Mouse (Mus musculus) liver, adult 2 months (tissue): ENCODE data around the gene Nudt2. TPM values are rescaled to one million over a fixed set of nuclear protein-coding genes. Genes with fewer than 3 reads are reported as not detected.

ENCODE experiments used
- DNase-seq: peaks from one replicate; pipeline ENCODE4 v3.0.0-alpha.2; 2011; ENCODE audit warnings: low read depth, low spot score; ENCODE audit errors: extremely low read depth
- H3K27ac ChIP-seq: fragments of 200-500 bp; replicated peaks from 2 replicates; pipeline ENCODE4 v1.5.1; 2012; ENCODE audit warnings: low read depth, mild to moderate bottlenecking, control low read depth, inconsistent platforms, low read length; ENCODE audit not compliant: insufficient read depth
- H3K27me3 ChIP-seq: fragments of 200-500 bp; 2 replicates; pipeline ENCODE4 v1.6.1; 2012; ENCODE audit warnings: mild to moderate bottlenecking, moderate library complexity, low read length, inconsistent platforms; ENCODE audit not compliant: control insufficient read depth, insufficient read depth
- H3K36me3 ChIP-seq: fragments of 200-500 bp; 2 replicates; pipeline ENCODE4 v1.6.1; 2012; ENCODE audit warnings: low read length, inconsistent platforms; ENCODE audit not compliant: control insufficient read depth, insufficient read depth
- H3K4me1 ChIP-seq: fragments of 200-500 bp; 2 replicates; pipeline ENCODE4 v1.6.1; 2011; ENCODE audit warnings: low read length; ENCODE audit not compliant: control insufficient read depth, insufficient read depth
- H3K4me3 ChIP-seq: fragments of 200-500 bp; 2 replicates; pipeline ENCODE4 v1.5.1; 2011; ENCODE audit warnings: low read depth, mild to moderate bottlenecking, control low read depth, low read length, moderate library complexity; ENCODE audit not compliant: insufficient read depth
- H3K79me2 ChIP-seq: fragments of 200-500 bp; 2 replicates; pipeline ENCODE4 v1.6.1; 2012; ENCODE audit warnings: inconsistent platforms, mild to moderate bottlenecking, low read length, moderate library complexity; ENCODE audit not compliant: control insufficient read depth, insufficient read depth
- H3K9ac ChIP-seq: fragments of 200-500 bp; 2 replicates; pipeline ENCODE4 v1.6.1; 2012; ENCODE audit warnings: low read depth, mild to moderate bottlenecking, control low read depth, inconsistent platforms, low read length
- CTCF ChIP-seq: fragments of 200-500 bp; IDR thresholded peaks from 2 replicates; pipeline ENCODE4 v1.5.1; 2011; ENCODE audit warnings: low read depth, low read length, control low read depth
- POLR2A ChIP-seq: fragments of 200-500 bp; IDR thresholded peaks from 2 replicates; pipeline ENCODE4 v1.6.1; 2011; ENCODE audit warnings: low read length, control low read depth; ENCODE audit not compliant: insufficient read depth; ENCODE audit errors: extremely low read depth
- WGBS: fragments of 180-500 bp; shearing (Covaris S2); methylation state at CpG from one replicate; pipeline ENCODE4 v1.1.7; 2018; 5-methylcytosine and 5-hydroxymethylcytosine counted together
- polyA plus RNA-seq: library from polyadenylated mRNA; depleted of rRNA; stranded (reverse); fragments of >200 nt; gene quantifications from 2 replicates; pipeline ENCODE4 v1.2.3, GENCODE M21; 2012; rRNA removed
- total RNA-seq: library from RNA; depleted of rRNA; stranded (reverse); fragments of >200 nt; gene quantifications from 2 replicates; pipeline ENCODE4 v1.2.3, GENCODE M21; 2014; rRNA removed

Gene Nudt2
- 33.0 and 33.9 TPM in 2 replicates for total RNA-seq
- 18.3 and 18.6 TPM in 2 replicates for polyA plus RNA-seq

GRCm38 (mm10) chr4:41464345-41465286, at the start of gene Nudt2, which contains the start of gene Kif24:
Gene Nudt2 (plus strand): TSS chr4:41465151.
Gene Kif24 (minus strand): TSS chr4:41464887.
- H3K4me3 ChIP-seq, result peak within 1 kb of the TSS; percentile 88
- TF ChIP-seq POLR2A (peak; percentile 77; the same call in 1 of the 2 replicates), CTCF (no peak)
- DNase-seq, result peak; percentile 97
- H3K27me3 ChIP-seq, result no peaks in the 10 kb centered on the region
- under 1% methylated on average over 70 of the region's 70 CpGs for WGBS
- peak within 1 kb of the TSS; percentile 87 for H3K9ac ChIP-seq
- H3K79me2 ChIP-seq, result no peaks in the 10 kb centered on the region
- peak within 1 kb of the TSS; percentile 89 for H3K27ac ChIP-seq
- H3K4me1 ChIP-seq, result peaks cover 4% of the 10 kb centered on the region
- no peaks in the 10 kb centered on the region for H3K36me3 ChIP-seq

DNA sequence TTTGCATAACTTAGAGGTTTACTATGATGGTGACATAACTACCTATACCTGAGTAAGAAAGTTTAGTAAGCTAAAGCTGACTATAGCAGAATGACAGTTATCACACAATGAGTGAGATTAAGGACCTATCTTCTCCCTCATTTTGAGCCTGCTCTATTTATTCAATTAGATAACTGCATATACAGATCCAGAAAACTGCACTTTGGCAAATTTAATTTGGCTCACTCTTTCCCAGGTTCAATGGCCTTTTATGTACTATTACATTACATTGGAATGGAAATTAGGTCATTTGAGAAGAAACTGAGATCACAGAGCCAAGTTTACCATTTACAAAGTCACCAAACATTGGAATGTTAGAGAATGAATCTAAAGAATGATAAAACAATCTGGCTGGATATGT, 48.0 kb upstream of the Nudt2 start:
- no peaks in the 10 kb centered on the region for H3K36me3 ChIP-seq
- H3K27me3 ChIP-seq, result no peaks in the 10 kb centered on the region
- H3K9ac ChIP-seq, result no peak overlapping the region
- no peak overlapping the region for H3K27ac ChIP-seq
- no peaks in the 10 kb centered on the region for H3K79me2 ChIP-seq
- TF ChIP-seq CTCF (no peak), POLR2A (no peak)
- H3K4me3 ChIP-seq, result no peak overlapping the region
- peak; percentile 62 for DNase-seq
- no peaks in the 10 kb centered on the region for H3K4me1 ChIP-seq

DNA sequence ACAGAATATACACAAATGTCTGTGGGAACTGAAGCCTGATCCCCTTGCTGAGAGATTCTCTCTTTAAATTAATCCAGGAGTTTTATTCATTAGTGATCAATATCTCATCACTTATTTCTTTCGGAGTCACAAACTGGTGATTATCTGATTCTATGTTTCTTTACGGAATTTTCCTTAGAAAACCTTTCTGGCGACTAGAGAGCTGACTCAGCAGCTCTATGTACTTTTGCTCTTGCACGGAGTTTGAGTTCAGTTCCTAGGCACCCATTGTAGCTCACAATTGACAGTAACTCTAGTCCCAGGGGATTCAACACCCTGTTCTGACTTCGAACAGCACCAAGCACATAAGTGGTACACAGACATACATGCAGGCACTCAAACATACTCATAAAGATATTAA, 26.0 kb upstream of the Nudt2 start:
- no peaks in the 10 kb centered on the region for H3K27me3 ChIP-seq
- 82% methylated on average over 5 of the region's 5 CpGs for WGBS

DNA sequence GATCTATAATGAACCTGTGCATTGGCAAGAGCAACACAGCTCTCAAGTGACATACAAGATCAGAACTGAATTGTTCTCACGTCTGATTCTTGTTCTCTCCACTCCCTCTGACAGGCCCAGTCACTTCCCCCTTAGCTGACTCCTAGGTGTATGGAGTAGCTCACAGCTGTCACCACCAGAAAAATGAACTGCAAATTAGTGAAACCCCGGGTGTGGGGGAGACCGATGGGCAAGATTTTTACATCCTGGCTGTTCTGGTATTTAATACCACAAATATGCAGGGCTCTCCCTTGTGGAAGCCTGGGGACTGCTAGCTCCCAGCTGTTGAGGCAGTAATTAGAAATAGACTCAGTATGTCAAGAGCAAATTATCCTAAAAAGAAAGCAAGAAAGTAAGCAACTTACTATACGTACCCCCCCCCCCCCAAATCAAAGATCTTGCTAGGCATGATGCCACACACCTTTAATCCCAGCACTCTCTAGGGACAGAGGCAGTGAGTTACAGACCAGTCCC, 22.1 kb upstream of the Nudt2 start:
- DNase-seq, result no peak
- H3K79me2 ChIP-seq, result no peaks in the 10 kb centered on the region
- TF ChIP-seq CTCF, result no peak
- no peak for TF ChIP-seq POLR2A
- no peaks in the 10 kb centered on the region for H3K36me3 ChIP-seq
- H3K27ac ChIP-seq, result no peak overlapping the region
- no peaks in the 10 kb centered on the region for H3K27me3 ChIP-seq
- 86% methylated on average over 4 of the region's 4 CpGs for WGBS
- no peaks in the 10 kb centered on the region for H3K4me1 ChIP-seq
- no peak overlapping the region for H3K4me3 ChIP-seq
- H3K9ac ChIP-seq, result no peak overlapping the region

More for the DNA sequence above, 26.0 kb upstream of the Nudt2 start:
- no peak for TF ChIP-seq POLR2A
- no peak for TF ChIP-seq CTCF
- Histone ChIP-seq H3K36me3 (no peaks in the 10 kb centered on the region), H3K4me1 (no peaks in the 10 kb centered on the region), H3K4me3 (no peak overlapping the region), H3K27ac (no peak overlapping the region), H3K79me2 (no peaks in the 10 kb centered on the region), H3K9ac (no peak overlapping the region)
- no peak for DNase-seq

GRCm38 (mm10) chr4:41447595-41447994, 17.4 kb upstream of the Nudt2 start:
- no peak overlapping the region for H3K9ac ChIP-seq
- H3K27me3 ChIP-seq, result no peaks in the 10 kb centered on the region
- DNase-seq, result no peak
- 99% methylated on average over 3 of the region's 3 CpGs for WGBS
- no peaks in the 10 kb centered on the region for H3K4me1 ChIP-seq
- no peaks in the 10 kb centered on the region for H3K79me2 ChIP-seq
- no peak for TF ChIP-seq CTCF
- TF ChIP-seq POLR2A, result no peak
- H3K4me3 ChIP-seq, result no peak overlapping the region
- H3K27ac ChIP-seq, result no peak overlapping the region
- no peaks in the 10 kb centered on the region for H3K36me3 ChIP-seq
